Mouse (Mus musculus) intestine, embryonic 15.5 days (tissue): Measurements from ENCODE around the gene Ovol1. TPM values are rescaled to one million over a fixed set of nuclear protein-coding genes. Genes with fewer than 3 reads are reported as not detected.

Experiments used
- ATAC-seq: fragments of 200-750 bp; cut with Nextera tagmentation; 2 replicates; pipeline ENCODE4 v1.8.0; 2017; ENCODE audit warnings: moderate TSS enrichment, moderate library complexity
- H3K27ac ChIP-seq: fragments of 300-500 bp; sonication (generic); 2 replicates; pipeline ENCODE4 v1.5.1; 2015; ENCODE audit warnings: mild to moderate bottlenecking, inconsistent platforms
- H3K27me3 ChIP-seq: fragments of 300-500 bp; sonication (generic); replicated peaks from 2 replicates; pipeline ENCODE4 v1.6.1; 2015; ENCODE audit warnings: inconsistent platforms
- H3K36me3 ChIP-seq: fragments of 300-500 bp; sonication (generic); 2 replicates; pipeline ENCODE4 v1.6.1; 2015; ENCODE audit warnings: inconsistent platforms
- H3K4me1 ChIP-seq: fragments of 300-500 bp; sonication (generic); replicated peaks from 2 replicates; pipeline ENCODE4 v1.6.1; 2015; ENCODE audit warnings: inconsistent platforms
- H3K4me2 ChIP-seq: fragments of 300-500 bp; sonication (generic); replicated peaks from 2 replicates; pipeline ENCODE4 v1.6.1; 2015; ENCODE audit warnings: mild to moderate bottlenecking, inconsistent platforms
- H3K4me3 ChIP-seq: fragments of 300-500 bp; sonication (generic); replicated peaks from 2 replicates; pipeline ENCODE4 v1.5.1; 2015; ENCODE audit warnings: inconsistent platforms
- H3K9ac ChIP-seq: fragments of 300-500 bp; sonication (generic); 2 replicates; pipeline ENCODE4 v1.6.1; 2015; ENCODE audit warnings: inconsistent platforms
- H3K9me3 ChIP-seq: fragments of 300-500 bp; sonication (generic); 2 replicates; pipeline ENCODE4 v1.6.1; 2016; ENCODE audit warnings: inconsistent platforms
- WGBS: fragments of 180-500 bp; shearing (Covaris S2); methylation state at CpG from one replicate; pipeline ENCODE4 v1.1.7; 2015; 5-methylcytosine and 5-hydroxymethylcytosine counted together
- polyA plus RNA-seq: library from polyadenylated mRNA; unstranded; fragments of >200 nt; fragmentation: Nextera tagmentation; extraction: Ambion mirVana; gene quantifications from 2 replicates; pipeline ENCODE4 v1.2.1, GENCODE M21; 2015

The Ovol1 gene
- polyA plus RNA-seq, 1 experiment from 2014 or later: 19.3 TPM

DNA sequence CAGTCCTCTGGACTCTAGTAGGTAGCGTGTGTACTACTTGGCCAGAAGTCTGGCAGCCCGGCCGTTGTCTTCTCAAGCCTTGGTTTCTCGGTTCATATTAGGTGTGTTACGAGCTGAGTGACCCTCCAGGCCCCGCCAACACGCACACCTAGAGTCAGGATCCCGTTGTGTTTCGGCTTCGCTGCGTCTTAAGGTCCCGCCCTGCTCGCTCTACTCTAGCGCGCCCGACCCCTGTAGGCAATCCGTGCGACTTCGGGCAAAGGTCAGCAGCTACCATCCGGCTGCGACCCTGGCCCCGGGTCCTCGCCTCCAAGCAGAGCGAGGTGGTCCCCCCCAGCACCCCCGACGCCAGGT lies 6.7 kb upstream of the Ovol1 start:
- Histone ChIP-seq H3K4me3 (peak overlapping the region; percentile 80), H3K4me1 (peaks cover 31% of the 10 kb centered on the region), H3K9ac (peak overlapping the region; percentile 86), H3K36me3 (peaks cover 8% of the 10 kb centered on the region; the same call in 1 of the 2 replicates), H3K4me2 (peak overlapping the region; percentile 96), H3K27ac (peak overlapping the region; percentile 97), H3K27me3 (no peaks in the 10 kb centered on the region), H3K9me3 (no peaks in the 10 kb centered on the region)
- ATAC-seq: peak; percentile 52
- WGBS: 2% methylated on average over 26 of the region's 26 CpGs

- Histone ChIP-seq H3K27ac (peak overlapping the region; percentile 97), H3K4me3 (0 out of 2 replicates have a peak overlapping the region, but pooled peaks have one; percentile 80), H3K4me2 (peak overlapping the region; percentile 96), H3K36me3 (peaks cover 8% of the 10 kb centered on the region; the same call in 1 of the 2 replicates), H3K9me3 (no peaks in the 10 kb centered on the region), H3K27me3 (peaks cover 6% of the 10 kb centered on the region), H3K9ac (0 out of 2 replicates have a peak overlapping the region, but pooled peaks have one; percentile 86), H3K4me1 (peaks cover 31% of the 10 kb centered on the region)
- no peak for ATAC-seq
- 54% methylated on average over 5 of the region's 5 CpGs for WGBS
Observed at GRCm38 (mm10) chr19:5566316-5566715, 5.9 kb upstream of the Ovol1 start.

- no peak overlapping the region for H3K27ac ChIP-seq
- H3K4me2 ChIP-seq: no peak overlapping the region
- H3K27me3 ChIP-seq: peaks cover 39% of the 10 kb centered on the region
- no peaks in the 10 kb centered on the region for H3K9me3 ChIP-seq
- ATAC-seq: no peak
- H3K4me3 ChIP-seq: no peak overlapping the region
- H3K36me3 ChIP-seq: no peaks in the 10 kb centered on the region
- WGBS: 89% methylated on average over 10 of the region's 10 CpGs
- peaks cover 30% of the 10 kb centered on the region for H3K4me1 ChIP-seq
- H3K9ac ChIP-seq: no peak overlapping the region
Observed at GRCm38 (mm10) chr19:5562776-5563175, 2.3 kb upstream of the Ovol1 start.

DNA sequence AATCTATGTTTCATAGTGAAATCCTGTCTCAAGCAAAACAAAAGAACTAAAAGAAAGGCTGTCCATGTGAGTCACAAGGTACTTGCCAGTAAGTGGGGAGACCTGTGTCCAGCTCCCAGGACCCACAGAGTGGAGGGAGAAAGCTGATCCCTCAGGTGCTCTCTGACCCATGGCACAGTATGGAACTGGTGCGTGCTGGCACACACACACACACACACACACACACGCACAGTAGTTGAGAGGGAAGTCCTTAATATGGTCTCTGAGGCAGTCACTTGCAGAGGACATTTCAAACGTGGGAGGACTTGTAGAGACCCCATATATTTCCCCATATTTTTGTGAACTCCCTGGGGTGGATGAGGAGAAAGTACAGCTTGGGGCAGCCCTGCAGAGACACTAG lies 1.4 kb upstream of the Ovol1 start:
- no peaks in the 10 kb centered on the region for H3K9me3 ChIP-seq
- H3K9ac ChIP-seq: peak overlapping the region; percentile 46; the same call in 1 of the 2 replicates
- H3K4me2 ChIP-seq: peak overlapping the region; percentile 64; the same call in 1 of the 2 replicates
- H3K27ac ChIP-seq: peak overlapping the region; percentile 86
- H3K4me1 ChIP-seq: peaks cover 28% of the 10 kb centered on the region
- WGBS: 44% methylated on average over 3 of the region's 3 CpGs
- no peaks in the 10 kb centered on the region for H3K36me3 ChIP-seq
- H3K4me3 ChIP-seq: peak overlapping the region; percentile 53; the same call in 1 of the 2 replicates
- H3K27me3 ChIP-seq: peaks cover 44% of the 10 kb centered on the region
- ATAC-seq: no peak

DNA sequence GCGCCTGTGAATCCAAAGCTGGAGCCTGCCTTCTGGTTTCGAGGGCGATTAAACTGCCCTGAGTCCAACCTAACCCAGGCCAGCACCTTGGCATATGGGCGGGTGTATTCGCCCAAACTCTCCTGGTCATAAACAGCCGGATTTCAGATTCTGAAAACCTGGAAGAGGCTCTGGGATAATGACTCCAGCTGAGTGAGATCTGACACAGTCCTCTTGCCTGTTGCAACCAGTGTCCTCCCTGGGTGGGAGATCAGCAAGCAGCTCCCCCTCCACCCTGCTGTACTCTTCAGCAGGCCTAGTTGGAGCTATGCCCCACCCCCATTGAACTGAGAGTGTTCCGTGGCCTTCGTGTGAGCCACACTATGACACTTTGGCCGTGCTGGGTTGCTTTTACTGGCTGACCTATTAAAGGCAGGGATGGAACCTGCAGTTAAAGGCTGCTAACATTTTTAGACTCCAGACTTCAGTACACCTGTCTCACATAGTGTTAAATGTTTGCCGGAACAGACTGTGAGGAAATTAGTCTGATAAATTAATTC lies 875 bp upstream of the Ovol1 start:
- Histone ChIP-seq H3K9me3 (no peaks in the 10 kb centered on the region), H3K27me3 (peaks cover 45% of the 10 kb centered on the region), H3K9ac (peak overlapping the region; percentile 46), H3K4me2 (peak overlapping the region; percentile 64), H3K36me3 (no peaks in the 10 kb centered on the region), H3K27ac (peak overlapping the region; percentile 86), H3K4me1 (peaks cover 28% of the 10 kb centered on the region), H3K4me3 (peak overlapping the region; percentile 53)
- WGBS: 13% methylated on average over 10 of the region's 10 CpGs
- peak; percentile 31 for ATAC-seq

GRCm38 (mm10) chr19:5559631-5560456 lies 602 bp downstream of the Ovol1 start:
- ATAC-seq: peak; percentile 14
- peaks cover 45% of the 10 kb centered on the region for H3K27me3 ChIP-seq

DNA sequence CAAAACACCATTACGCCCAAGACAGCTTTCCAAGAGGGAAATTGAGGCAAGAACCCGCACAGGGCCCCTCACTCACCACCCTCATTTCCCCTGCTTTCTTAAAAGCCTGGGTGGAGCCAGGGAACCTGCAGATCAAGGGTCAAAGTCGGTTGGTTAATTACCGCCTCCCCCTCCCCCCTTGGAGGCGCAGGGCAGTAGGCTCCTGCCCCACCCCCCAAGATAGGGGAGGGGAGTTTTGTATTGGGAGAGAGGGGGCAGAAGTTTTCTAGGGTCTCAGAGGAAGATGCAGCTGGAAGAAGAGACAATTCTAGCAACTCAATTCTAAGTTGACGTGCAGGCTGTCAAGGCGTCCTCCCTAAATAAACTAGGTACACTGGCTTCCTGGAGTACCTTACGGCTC lies 1.2 kb downstream of the Ovol1 start:
- Histone ChIP-seq H3K27me3 (peaks cover 45% of the 10 kb centered on the region), H3K9ac (peak overlapping the region; percentile 57), H3K4me1 (peaks cover 28% of the 10 kb centered on the region), H3K9me3 (no peaks in the 10 kb centered on the region), H3K4me2 (peak overlapping the region; percentile 64), H3K36me3 (no peaks in the 10 kb centered on the region), H3K27ac (peak overlapping the region; percentile 86), H3K4me3 (peak overlapping the region; percentile 53)
- 13% methylated on average over 8 of the region's 8 CpGs for whole genome bisulfite sequencing
- peak; percentile 32 for ATAC-seq

More at GRCm38 (mm10) chr19:5559631-5560456, 602 bp downstream of the Ovol1 start:
- Histone ChIP-seq H3K4me1 (peaks cover 31% of the 10 kb centered on the region), H3K27ac (peak overlapping the region; percentile 86), H3K36me3 (no peaks in the 10 kb centered on the region), H3K9ac (peak overlapping the region; percentile 57), H3K4me2 (peak overlapping the region; percentile 64), H3K4me3 (peak overlapping the region; percentile 53), H3K9me3 (no peaks in the 10 kb centered on the region)
- under 1% methylated on average over 69 of the region's 69 CpGs for WGBS

DNA sequence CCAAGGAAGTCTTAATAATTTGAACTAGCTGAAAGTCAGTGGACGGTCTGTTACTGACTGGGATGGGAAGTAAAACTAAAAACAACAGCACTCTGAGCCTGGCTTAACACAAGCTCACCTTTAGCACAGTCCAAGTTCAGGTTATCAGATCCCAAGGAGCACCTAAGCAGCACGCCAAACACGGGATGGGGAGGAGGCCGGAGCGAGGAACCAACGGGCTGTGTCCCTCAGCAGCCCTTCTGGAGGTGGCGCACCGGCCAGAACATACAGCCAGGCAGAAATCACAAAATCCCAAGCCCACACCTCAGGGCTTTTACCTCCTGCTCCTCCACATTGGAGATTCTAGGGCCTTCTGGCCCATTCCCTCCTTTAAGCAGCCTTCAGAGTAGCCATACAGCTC lies 1.7 kb downstream of the Ovol1 start:
- H3K9me3 ChIP-seq: no peaks in the 10 kb centered on the region
- no peak for ATAC-seq
- WGBS: 37% methylated on average over 8 of the region's 8 CpGs
- H3K4me3 ChIP-seq: peak overlapping the region; percentile 53
- H3K36me3 ChIP-seq: no peaks in the 10 kb centered on the region
- peaks cover 28% of the 10 kb centered on the region for H3K4me1 ChIP-seq
- H3K4me2 ChIP-seq: peak overlapping the region; percentile 64
- H3K9ac ChIP-seq: peak overlapping the region; percentile 57
- peak overlapping the region; percentile 86 for H3K27ac ChIP-seq
- H3K27me3 ChIP-seq: peaks cover 45% of the 10 kb centered on the region

DNA sequence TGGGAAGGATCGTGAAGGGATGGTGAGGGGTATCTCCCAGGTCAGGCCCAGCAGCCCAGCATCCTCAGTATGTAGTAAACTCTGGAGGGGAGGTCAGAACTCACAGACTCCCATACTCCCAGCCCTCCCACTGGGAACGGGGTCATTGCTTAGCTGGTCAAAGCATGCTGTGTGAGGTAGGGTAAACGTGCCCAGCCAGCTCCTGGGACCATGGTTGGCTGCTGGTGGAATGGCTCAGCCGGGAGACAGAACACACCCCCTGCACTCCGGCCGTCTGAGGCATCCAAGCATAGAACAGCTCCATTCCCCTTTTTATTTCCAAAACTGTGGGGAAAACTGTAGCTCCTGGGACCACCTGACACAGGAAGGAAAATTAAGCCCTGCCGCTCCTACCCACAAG lies 2.3 kb downstream of the Ovol1 start:
- H3K4me3 ChIP-seq: peak overlapping the region; percentile 53
- peaks cover 45% of the 10 kb centered on the region for H3K27me3 ChIP-seq
- H3K9me3 ChIP-seq: no peaks in the 10 kb centered on the region
- H3K4me2 ChIP-seq: peak overlapping the region; percentile 64
- no peak for ATAC-seq
- no peak overlapping the region for H3K27ac ChIP-seq
- H3K36me3 ChIP-seq: no peaks in the 10 kb centered on the region
- H3K9ac ChIP-seq: peak overlapping the region; percentile 57
- H3K4me1 ChIP-seq: peaks cover 34% of the 10 kb centered on the region
- 39% methylated on average over 7 of the region's 7 CpGs for WGBS

- WGBS: 64% methylated on average over 14 of the region's 14 CpGs
- ATAC-seq: peak; percentile 87
- H3K4me2 ChIP-seq: peak overlapping the region; percentile 45
- H3K4me1 ChIP-seq: peaks cover 20% of the 10 kb centered on the region
- H3K9ac ChIP-seq: no peak overlapping the region
- H3K36me3 ChIP-seq: peaks cover 2% of the 10 kb centered on the region; the same call in 1 of the 2 replicates
- H3K9me3 ChIP-seq: no peaks in the 10 kb centered on the region
- peak overlapping the region; percentile 64 for H3K27ac ChIP-seq
- H3K4me3 ChIP-seq: no peak overlapping the region
- H3K27me3 ChIP-seq: peaks cover 20% of the 10 kb centered on the region
Observed at GRCm38 (mm10) chr19:5554212-5554611, 6.2 kb downstream of the Ovol1 start.

DNA sequence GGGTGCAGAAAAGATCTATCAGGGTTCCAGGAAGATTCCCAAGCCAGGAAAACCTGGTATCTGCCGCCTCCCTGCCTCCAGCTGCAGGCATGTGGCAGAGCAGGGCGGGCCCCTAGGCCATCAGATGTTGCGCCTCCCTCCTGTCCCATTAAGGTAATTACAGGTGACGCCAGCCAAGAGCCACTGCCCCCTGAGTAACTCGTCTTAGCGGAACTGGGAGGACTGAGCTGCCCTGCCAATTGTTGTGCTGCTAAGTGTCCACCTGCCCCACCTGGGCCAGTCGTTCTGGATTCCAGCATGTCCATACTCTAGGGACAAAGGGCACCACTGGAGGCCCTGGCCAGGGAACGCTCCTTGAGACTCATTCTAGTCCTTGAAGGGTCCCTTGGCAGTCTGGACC lies 6.6 kb downstream of the Ovol1 start:
- no peak overlapping the region for H3K4me3 ChIP-seq
- no peaks in the 10 kb centered on the region for H3K9me3 ChIP-seq
- ATAC-seq: peak; percentile 80
- H3K4me1 ChIP-seq: peaks cover 20% of the 10 kb centered on the region
- H3K27me3 ChIP-seq: peaks cover 16% of the 10 kb centered on the region
- WGBS: 43% methylated on average over 8 of the region's 8 CpGs
- peaks cover 2% of the 10 kb centered on the region; the same call in 1 of the 2 replicates for H3K36me3 ChIP-seq
- peak overlapping the region; percentile 45 for H3K4me2 ChIP-seq
- H3K27ac ChIP-seq: peak overlapping the region; percentile 64
- peak overlapping the region; percentile 20; the same call in 1 of the 2 replicates for H3K9ac ChIP-seq

DNA sequence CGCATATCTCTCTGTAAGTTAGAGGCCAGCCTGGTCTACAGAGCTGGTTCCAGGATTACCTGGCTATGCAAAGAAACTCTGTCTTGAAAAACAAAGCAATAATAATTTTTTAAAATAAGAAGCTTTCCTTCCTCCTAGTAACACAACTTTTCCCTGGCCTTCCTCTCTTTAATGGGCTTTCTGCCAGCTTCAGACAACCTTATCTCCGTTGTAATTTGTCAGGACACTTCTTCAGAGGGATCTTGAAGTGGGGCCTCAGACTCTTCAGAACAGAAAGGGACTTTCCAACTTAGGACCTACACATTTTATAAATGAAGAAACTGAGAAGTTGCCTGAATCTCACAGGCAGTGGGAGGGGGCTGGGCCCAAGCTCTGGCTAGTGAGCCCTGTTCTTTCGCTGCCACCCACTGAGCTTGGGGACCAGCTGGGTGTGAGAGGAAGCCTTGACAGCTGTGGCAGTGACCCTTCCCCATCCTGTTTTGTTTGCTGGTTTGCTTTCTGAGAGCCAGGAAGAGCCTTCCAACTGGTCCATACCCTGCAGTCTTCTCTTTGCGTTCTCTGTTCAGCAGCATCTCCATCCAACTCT lies 12.9 kb downstream of the Ovol1 start:
- H3K4me3 ChIP-seq: no peak overlapping the region
- H3K9ac ChIP-seq: no peak overlapping the region
- 68% methylated on average over 4 of the region's 4 CpGs for WGBS
- H3K27me3 ChIP-seq: no peaks in the 10 kb centered on the region
- no peak overlapping the region for H3K4me2 ChIP-seq
- peaks cover 4% of the 10 kb centered on the region; the same call in 1 of the 2 replicates for H3K4me1 ChIP-seq
- no peak overlapping the region for H3K27ac ChIP-seq
- no peaks in the 10 kb centered on the region for H3K9me3 ChIP-seq
- peaks cover 2% of the 10 kb centered on the region; the same call in 1 of the 2 replicates for H3K36me3 ChIP-seq
- no peak for ATAC-seq
